Mouse (Mus musculus) adrenal gland, adult (tissue): ENCODE measurements around the gene Smyd3.

ENCODE experiments used
- DNase-seq, 2 experiments: peaks; one replicate each; pipeline ENCODE4 v3.0.0; 2022 to 2023; ENCODE audit warnings: low spot score in 1 of 2; ENCODE audit not compliant: inconsistent age in 2 of 2

Gene Smyd3

DNA sequence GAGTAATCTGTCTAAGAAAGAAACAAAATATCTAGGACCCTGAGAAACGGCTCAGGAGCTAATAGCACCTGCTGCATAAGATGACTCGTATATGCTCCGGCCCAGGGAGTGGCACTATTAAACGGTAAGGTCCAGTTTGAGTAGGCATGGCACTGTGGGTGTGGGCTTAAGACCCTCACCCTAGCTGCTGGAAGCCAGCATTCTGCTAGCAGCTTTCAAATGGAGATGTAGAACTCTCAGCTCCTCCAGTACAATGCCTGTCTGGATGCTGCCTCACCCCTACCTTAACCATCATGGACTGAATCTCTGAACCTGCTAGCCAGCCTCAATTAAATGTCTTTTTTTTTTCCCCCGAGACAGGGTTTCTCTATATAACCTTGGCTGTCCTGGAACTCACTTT is 55.5 kb downstream of the Smyd3 start:
- DNase-seq, result no peak

DNA sequence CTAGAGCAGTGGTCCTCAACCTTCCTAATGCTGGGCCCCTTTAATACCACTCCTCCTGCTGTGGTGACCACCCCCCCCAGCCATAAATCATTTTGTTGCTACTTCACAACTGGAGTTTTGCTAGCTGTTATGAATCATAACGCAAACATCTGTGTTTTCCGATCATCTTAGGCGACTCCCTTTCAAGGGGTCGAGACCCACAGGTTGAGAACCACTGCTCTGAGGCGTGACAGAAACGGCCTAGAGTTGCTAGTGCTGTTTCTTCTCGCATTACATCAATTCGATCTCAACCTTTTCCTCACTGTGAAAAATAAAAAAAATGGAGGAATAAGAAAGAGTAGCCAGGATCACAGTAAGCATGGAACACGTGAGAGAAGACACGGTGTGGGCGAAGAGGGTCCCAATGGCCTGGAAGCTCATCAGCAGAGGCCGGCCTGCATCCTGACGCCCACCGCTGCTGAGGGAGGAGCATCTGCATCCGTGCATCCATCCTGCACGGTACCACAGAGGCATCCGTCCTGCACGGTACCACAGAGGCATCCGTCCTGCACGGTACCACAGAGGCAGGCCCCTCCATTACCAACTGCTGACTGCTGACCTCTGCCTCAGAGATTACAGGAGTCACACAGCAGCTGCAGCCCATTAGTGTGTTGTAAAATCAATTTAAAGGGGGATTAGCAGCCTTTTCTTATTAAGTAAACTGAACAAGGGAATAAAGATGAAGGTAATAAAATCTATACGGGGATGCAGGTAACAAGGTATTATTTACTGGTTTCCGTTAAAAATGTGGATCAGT is 56.6 kb downstream of the Smyd3 start:
- no peak for DNase-seq

DNA sequence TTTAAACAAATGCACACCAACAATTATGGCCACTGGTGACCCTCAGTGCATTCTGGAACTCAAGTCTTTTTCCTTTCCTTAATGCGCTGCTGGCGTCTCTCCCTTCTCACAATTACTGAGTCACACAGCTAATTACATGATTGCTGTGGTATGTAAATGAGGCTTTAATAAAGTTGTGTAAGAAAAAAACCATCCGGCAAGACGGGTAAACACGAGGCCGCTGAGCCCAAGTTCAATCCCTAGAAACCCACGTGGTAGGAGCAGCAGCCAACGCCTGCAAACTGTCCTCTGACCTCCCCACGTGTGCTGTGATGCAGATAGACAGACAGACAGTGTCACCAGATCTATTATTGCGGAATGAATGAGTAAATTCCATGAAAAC is 58.9 kb downstream of the Smyd3 start:
- DNase-seq, result no peak

- DNase-seq, result peak in 1 of 2 experiments; percentile 49
Measured at GRCm38 (mm10) chr1:179458236-179458986, 59.4 kb downstream of the Smyd3 start.

DNA sequence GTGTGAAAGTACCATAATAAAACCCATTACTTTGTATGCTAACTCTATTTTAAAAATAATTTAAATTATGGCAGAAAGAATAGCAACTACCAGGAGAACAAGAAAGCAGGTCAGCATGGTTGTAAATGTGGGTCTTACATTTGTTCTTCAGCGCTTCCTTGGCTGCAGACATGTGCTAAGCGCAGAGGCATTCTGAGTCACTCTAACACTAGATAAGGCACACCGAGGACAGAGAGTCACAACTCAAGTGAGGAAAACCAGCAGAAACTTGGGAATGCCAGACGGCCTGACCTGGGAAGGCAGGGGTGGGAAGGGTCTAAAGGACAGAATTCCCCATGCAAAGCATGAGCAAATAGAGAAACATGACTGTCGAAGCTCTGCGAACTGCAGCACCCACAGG is 63.2 kb downstream of the Smyd3 start:
- peak; percentile 22 to 60 for DNase-seq

GRCm38 (mm10) chr1:179451211-179451610 is 66.6 kb downstream of the Smyd3 start:
- no peak for DNase-seq

DNA sequence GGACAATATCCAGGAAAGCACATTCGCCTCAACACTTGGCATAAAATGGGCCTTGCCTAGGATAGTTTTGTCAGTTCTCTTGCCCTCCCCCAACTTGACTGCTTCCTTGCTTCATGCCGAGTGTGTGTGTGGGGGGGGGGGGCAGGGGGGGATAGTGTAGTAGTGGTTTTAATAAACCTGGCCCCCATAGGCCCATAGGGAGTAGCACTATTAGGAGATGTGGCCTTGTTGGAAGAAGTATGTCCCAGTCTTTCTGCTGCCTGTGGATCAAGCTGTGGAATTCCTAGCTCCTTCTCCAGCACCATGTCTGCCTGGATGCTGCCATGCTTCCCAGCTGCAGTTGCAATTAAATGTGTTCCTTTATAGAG is 71.0 kb downstream of the Smyd3 start:
- DNase-seq, result no peak

- DNase-seq, result no peak
Measured at GRCm38 (mm10) chr1:179446127-179446844, 71.6 kb downstream of the Smyd3 start.

DNA sequence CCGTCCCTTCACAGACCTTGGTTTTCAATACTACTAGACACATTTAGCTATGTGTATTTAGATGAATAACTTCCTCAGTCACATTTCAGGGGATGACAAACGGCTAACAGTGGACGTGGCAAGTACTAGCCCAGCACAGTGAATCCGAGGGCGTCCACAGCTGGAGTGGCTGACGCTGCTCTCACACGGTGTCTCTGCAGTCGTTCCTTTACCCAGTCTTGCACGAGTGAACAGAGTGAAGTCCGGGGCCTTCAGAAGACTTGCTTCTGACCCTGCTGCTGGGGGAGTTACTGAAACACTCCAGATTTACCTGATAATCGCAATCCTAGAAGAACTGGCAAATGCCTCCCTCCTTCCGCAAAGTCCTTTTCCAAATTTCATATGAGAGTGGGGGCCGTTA is 74.0 kb downstream of the Smyd3 start:
- DNase-seq, result no peak

- DNase-seq, result no peak
Measured at GRCm38 (mm10) chr1:179443423-179443822, 74.4 kb downstream of the Smyd3 start.

DNA sequence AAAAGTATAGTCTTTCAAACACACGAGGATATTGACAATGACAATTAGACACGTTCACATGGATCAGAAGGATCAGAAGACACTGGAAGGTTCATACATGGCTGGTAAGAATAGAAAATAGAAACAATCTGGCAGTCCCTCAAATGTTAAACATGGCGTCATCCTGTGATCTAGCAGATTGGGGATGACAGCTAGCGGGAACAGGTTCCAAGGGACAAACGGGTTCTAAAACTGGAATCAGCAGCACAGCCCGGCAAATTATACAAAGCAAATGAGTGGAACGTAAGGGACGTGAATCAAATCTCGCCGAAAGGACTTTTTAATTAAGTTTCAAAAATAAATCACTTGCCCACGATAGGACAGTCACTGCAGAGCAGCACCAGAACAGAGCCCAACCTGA is 81.2 kb downstream of the Smyd3 start:
- DNase-seq, result no peak

DNA sequence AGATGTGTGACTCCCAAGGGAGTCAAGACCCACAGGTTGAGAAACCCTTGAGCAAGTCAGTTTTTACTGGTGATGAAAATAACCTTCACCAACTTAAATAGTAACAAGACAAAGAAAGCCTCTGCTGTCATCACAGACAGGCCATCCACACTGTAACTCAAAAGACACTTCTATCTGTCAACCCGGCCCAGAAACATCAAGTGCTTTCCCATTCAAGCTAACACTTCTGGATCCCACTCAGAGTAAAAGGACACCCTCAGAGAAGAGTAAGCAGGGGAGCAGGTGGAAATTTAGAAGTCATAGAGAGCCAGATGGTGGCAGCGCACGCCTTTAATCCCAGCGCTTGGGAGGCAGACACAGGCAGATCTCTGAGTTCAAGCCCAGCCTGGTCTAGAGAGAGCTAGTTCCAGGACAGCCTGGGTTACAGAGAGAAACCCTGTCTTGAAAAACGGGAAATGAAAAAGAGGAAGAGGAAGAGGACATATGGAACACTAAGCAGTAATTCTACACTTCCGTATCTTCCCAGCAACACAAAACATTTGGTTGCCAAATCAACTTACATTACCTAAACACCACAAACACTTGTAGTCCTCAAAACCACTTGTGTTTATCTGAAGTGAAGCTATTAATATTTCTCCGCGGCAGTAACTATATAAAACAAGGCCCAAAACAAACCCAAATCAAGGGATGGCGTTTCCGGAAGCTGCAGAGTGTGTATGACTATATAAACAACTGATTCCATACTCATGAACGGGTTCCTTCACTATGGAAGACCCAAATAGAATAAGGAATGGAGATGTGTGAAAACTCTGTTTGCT is 83.2 kb downstream of the Smyd3 start:
- no peak for DNase-seq

DNA sequence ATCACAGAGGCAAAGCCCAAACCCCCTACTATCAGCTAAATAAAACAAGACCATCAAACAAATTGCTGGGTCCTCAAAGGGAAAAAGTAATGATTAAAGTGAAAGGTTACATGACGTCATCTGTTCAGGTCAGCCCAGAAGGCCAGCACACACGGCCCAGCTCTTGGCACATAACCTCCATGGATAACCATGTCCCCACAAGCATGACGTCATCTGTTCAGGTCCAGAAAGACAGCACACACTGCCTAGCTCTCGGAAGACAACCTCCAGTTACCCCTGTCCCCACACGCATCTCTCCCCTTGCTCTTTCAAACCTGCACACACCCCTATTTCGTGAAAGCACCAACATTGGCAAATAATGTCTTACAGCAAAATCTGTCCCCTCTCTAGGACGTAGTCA is 84.0 kb downstream of the Smyd3 start:
- DNase-seq, result no peak

GRCm38 (mm10) chr1:179433355-179433754 is 84.5 kb downstream of the Smyd3 start:
- DNase-seq, result no peak

DNA sequence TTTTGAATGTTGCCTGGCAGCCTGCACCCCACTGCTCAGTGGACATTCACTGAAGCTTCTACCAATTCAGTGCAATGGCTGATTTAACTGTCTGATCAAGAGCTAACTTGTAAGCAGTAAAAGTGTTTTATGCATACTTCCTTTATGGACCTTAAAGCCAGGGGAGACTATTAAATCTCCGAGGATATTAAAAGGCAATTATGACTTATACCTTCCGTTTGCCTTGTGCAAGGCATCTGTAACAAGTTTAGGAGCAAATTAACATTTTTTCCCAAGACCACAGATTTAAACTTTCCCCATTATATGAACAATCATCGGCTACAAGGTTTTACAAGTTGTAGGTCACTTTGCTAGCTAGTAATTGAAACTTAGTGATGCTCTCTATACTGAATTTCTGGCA is 87.8 kb downstream of the Smyd3 start:
- no peak for DNase-seq

GRCm38 (mm10) chr1:179424879-179425472 is 92.9 kb downstream of the Smyd3 start:
- no peak for DNase-seq

- DNase-seq, result no peak
Measured at GRCm38 (mm10) chr1:179419091-179419490, 98.8 kb downstream of the Smyd3 start.

GRCm38 (mm10) chr1:179408086-179408485 is 109.8 kb downstream of the Smyd3 start:
- DNase-seq, result no peak

- DNase-seq, result no peak
Measured at GRCm38 (mm10) chr1:179400835-179401234, 117.0 kb downstream of the Smyd3 start.

GRCm38 (mm10) chr1:179398639-179399038 is 119.2 kb downstream of the Smyd3 start:
- no peak for DNase-seq
